Mouse (Mus musculus) layer of hippocampus, adult 8-10 months (tissue): Measurements from ENCODE around the gene Sap30. TPM values are rescaled to one million over a fixed set of nuclear protein-coding genes. Genes with fewer than 3 reads are reported as not detected.
"Not testable (repeated sequence)": the region's sequence is repeated elsewhere in the genome, so short reads cannot be mapped to it uniquely, and the experiment has no call there.

Experiments used
- DNase-seq, 2 experiments: peaks; one replicate each; pipeline ENCODE4 v3.0.0; 2022; ENCODE audit warnings: low spot score in 2 of 2
- total RNA-seq, 4 experiments: library from RNA; stranded (reverse); gene quantifications; 2 replicates each; pipeline ENCODE4 v1.2.4; 2022

The Sap30 gene
- total RNA-seq, 4 experiments from 2014 or later = 8.8 to 14.9 (median 10.2) TPM

DNA sequence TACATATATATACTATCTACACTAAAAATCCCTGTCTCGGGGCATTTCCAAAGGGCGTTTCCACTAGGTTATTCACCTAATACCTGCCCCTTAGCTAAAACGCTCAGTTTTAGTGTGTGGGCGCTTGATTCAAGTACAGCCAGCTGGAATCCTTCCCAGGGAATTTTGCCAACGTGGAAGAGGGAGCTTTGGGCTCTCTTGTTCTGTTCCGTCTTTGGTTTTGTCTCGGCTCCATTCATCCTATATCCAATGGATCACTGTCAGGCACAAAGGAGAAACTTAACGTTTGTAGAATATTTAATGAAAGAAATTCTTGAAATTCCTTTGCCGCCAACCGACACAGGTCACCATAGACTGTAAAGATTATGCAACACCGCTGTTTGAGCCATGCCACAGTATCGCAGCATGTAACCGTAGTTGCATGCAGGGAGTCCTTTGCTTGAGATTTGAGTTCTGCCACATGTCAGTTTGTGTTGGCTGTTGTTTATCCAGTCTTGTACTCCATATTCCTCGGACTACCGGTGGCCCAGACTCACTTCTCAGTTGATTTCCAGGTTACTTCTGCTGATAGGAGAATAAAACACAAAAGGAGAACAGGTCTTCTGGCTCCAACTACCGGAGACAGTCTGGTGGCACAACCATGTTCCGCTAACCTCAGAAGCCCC lies 11.3 kb upstream of the Sap30 start:
- DNase-seq = peak in 1 of 2 experiments; percentile 39

DNA sequence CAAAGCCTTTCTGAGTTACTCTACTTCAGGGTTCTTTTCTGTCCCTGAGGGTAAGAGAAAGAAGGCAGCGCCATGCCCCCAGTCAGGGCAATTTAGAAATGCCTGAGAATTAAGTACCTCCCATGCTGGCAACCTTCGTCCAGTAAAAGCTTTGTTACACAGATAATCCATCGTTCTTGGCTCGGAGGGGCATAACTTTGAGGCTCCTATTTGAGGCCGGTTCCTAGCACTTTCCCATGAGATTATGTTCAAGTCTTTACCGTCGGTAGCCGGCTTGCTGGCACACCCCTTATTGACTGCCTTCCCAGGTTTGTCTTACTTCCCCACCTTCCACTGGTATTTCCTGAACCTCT lies 10.8 kb upstream of the Sap30 start:
- no peak for DNase-seq

DNA sequence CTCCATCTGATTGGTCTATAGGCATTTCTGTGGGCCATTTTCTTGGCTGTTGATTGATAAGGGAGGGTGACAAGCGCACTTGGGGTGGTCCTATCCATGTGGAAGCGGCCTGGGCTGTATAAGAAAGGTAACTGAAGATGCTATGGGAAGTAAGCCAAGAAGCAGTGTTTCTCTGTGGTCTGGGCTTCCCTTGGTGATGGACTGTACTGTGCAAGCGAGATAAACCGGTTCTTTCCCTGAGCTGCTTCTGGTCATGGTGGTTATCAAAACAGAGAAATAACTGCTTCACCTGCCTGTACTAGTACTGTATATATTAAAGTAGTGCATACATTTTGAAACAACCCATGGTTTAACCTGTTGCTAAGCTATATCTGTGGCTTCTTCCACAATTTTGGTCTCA lies 4.2 kb upstream of the Sap30 start:
- DNase-seq = no peak

GRCm38 (mm10) chr8:57489896-57490295 lies 2.2 kb upstream of the Sap30 start:
- no peak for DNase-seq

DNA sequence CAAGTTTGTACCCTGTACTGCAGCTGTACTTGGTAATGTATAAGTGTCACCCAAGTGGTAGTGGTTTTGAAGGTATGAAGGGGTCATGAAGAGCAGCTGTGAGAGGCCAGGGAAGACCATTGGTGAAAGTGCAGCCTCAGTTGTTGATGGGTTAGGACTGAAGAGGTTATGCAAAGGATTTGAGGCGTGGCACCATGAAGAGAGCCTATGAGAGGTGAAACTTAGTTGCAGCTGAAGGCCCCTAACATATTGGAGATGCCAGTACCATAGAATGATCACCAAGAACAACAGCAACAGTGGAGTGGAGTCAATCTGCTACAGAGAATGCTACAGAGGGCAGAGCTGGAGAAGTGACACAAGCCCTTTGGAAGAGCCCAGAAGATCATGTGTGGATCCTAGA lies 1.7 kb upstream of the Sap30 start:
- no peak for DNase-seq

DNA sequence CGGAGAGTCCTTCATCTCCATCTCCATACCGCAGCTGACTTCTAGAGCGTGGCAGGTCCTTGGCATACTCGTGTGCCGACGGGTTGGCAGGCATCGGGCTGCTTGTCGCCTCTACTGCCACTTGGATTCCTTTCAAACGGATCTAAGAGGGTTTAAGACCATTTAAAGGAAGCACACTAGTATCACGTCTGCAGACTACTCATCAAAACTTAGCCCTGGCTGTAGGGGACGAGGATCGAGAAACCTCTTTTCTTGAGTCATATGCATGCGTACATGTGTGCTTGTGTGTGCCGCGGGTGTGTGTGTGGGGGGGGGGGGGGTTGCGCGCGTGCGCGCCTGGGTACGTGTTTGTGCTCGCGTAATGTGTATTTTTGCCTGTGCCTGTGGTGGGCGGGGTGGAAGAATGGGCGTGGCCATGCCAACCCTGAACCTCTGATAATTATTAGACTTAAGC lies 679 bp upstream of the Sap30 start:
- DNase-seq = peak in 1 of 2 experiments; percentile 34

- DNase-seq = peak in 1 of 2 experiments; percentile 24
Observed at GRCm38 (mm10) chr8:57486491-57487440, 894 bp downstream of the Sap30 start.

- no peak for DNase-seq
Observed at GRCm38 (mm10) chr8:57480606-57481005, 7.1 kb downstream of the Sap30 start.

GRCm38 (mm10) chr8:57479700-57480099 lies 8.0 kb downstream of the Sap30 start:
- no peak for DNase-seq

DNA sequence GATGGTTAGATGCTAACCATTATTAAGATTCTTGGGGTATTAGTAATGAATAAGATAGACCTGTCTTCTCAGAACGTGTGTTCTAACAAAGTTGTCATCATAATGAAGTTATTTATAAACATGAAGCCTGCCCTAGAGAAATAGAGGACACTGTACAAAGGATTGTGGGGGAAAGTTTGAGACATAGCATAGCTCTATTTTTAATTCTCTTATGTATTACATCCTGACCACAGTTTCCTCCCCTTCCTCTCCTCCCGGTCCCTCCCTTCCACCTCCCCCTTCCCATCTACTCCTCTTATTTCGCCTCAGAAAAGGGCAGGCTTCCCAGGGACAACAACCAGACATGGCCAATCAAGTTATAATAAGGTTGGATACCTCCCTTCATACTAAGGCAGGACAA lies 9.3 kb downstream of the Sap30 start:
- DNase-seq = no peak

DNA sequence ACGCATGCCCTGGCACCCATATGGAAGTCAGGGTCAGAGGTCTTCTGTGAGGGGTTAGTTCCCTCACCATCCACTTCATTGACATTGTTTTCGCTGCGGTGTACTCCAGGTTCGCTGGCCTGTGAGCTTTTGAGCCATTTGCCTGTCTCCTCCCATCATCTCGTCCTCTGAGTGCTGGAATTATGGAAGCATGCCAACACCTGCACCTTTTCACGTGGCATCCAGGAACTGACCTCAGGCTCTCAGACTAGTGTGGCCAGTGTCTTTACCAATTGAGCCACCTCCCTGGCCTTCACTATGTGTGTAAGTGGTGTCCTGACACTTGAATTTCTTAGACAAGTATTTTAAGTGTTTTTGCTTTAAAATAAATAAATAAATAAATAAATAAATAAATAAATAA lies 13.9 kb downstream of the Sap30 start:
- DNase-seq = no peak

DNA sequence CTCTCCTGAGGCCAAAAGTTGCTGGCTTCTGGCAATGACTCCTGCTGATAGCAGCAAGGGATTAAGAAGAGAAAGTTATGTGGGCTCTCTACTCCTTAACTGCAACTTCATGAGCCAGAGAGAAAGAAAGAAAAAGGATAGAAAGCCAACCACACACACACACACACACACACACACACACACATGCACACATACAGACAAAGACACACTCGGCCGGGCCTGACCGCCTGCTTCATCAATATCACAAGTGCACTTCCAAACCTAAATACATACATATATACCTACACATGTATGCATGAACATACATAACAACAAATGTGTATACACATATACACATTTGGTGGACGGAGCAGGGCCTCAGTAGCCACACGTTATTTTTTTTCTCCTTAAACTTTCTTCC lies 16.8 kb downstream of the Sap30 start:
- DNase-seq = no peak

GRCm38 (mm10) chr8:57468624-57469023 lies 19.0 kb downstream of the Sap30 start:
- DNase-seq = no peak

GRCm38 (mm10) chr8:57463757-57464156 lies 23.9 kb downstream of the Sap30 start:
- DNase-seq = no peak

- no peak for DNase-seq
Observed at GRCm38 (mm10) chr8:57462839-57463238, 24.8 kb downstream of the Sap30 start.

- DNase-seq = no peak
Observed at GRCm38 (mm10) chr8:57457942-57458341, 29.7 kb downstream of the Sap30 start.

- peak; percentile 38 to 42 for DNase-seq
Observed at GRCm38 (mm10) chr8:57457152-57457551, 30.5 kb downstream of the Sap30 start.

DNA sequence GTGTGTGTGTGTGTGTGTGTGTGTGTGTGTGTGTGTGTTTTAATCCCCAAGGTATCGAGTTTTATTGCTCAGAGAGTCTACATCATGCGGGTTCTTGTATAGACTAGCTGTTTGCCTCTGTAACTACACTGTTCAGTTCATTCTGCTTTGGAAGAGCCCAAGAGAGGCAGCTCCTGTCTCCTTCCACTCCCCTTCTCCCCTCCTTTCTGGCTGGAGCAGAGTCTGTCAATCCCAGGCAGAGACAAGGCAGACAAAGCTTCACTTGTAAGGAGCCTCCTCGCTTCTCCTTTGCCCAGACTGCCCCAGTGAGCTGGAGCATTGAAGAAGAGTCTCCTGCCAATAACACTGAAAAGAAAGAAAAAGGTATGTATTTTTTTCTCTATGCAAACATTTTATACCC lies 31.9 kb downstream of the Sap30 start, which contains the start of gene Scrg1:
Gene Scrg1 (plus strand): TSS at position 159 of the 400 bp plus-strand sequence.
- DNase-seq = peak; percentile 9 to 12

DNA sequence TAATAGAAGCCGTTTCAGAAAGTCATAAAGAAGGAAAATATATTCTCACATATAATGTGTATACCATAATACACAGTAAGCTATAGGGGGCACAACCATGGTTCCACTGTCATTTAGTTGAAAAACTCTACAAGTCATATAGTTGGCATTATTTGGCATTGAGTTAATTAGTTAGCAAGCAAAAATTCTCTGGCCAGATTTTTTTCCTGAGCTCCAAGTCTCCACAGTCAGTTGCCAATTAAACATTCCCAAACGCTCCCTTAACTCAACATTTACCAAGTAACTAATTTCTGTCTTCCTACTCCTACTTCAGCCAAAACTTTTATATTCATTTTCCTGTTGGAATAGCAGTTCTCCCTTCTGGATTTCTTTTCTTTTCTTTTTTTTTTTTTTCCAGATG lies 34.3 kb downstream of the Sap30 start:
- no peak for DNase-seq

- no peak for DNase-seq
Observed at GRCm38 (mm10) chr8:57451896-57452295, 35.8 kb downstream of the Sap30 start.

- no peak for DNase-seq
Observed at GRCm38 (mm10) chr8:57450726-57451125, 36.9 kb downstream of the Sap30 start.

GRCm38 (mm10) chr8:57445901-57446300 lies 41.8 kb downstream of the Sap30 start:
- DNase-seq = not testable (repeated sequence)
